Mouse (Mus musculus): ENCODE results near the gene Elavl1. TPM values are rescaled to one million over a fixed set of nuclear protein-coding genes. Genes with fewer than 3 reads are reported as not detected.

Gene Elavl1
- total RNA-seq, 2 experiments from 2014 or later = 74.1 to 77.4 TPM

DNA sequence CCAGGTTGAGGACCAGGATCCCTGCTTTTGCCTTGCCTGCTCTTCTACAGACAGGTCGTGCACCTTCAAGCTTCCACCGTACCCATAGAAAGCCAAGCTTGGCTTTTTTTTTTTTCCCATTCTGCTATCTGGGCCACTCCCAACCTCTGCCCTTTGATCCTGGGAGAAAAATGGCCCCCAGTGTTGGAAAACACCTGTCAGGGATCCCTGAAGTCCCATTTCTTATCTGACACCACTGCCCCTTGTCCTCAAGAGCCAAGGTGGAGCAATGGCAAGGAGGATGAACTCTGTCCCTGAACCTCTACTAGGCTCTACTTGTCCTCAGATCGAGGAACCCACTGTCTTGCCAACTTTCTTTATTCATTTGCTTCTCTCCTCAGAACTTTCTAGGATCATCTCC is 25.4 kb upstream of the Elavl1 start:
- no peak for TF ChIP-seq CTCF (IDR thresholded peaks at IDR 0.05)
- Histone ChIP-seq H3K27ac (no peak overlapping the region), H3K4me3 (no peak overlapping the region)
- intact Hi-C loops (cut with DNase I) = no loop called here
- no peak for DNase-seq (ENCODE audit: extremely low spot score in 1 of 2, low spot score in 2 of 2)

DNA sequence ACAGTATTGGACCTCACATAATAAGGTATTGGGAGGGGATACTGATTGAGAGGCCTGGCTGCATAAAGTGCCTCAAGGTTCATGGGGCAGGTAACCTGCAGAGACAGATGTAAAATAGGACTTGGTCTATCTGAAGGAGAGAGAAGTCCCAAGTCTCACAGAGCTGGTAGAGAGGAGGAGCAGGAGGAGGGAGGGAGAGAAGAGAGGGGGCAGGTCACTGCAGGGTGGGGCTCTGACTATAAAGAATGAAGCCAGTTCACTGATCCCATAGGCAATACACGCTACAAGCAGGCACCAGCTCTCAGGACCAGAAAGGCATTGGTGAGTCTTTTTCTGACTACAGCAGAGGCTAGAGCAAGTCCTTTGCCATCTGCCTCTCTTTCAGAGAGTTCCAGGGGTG is 24.1 kb upstream of the Elavl1 start:
- intact Hi-C loops (cut with DNase I) = no loop called here
- TF ChIP-seq CTCF (IDR thresholded peaks at IDR 0.05) = no peak

DNA sequence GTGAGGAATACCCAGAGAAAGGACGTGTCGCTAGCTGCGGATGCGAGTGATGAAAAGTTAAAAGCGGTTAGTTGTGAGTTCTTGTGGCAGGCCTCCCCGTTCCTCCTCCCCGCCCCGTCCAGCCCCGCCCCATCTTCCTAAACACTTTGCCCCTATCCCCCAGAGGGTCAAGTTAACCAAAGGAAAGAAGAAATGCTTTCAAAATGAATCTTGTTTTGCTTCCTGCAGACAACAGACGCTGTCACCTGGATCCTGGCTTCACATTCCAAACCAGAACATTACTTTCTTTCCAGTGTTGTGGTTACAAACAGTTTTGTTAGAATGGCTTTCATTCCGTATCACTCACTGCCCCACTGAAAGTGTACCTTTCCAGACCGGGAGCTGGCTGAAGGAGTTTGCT is 23.1 kb upstream of the Elavl1 start:
- no peak for TF ChIP-seq CTCF (IDR thresholded peaks at IDR 0.05)

More for the DNA sequence above, 24.1 kb upstream of the Elavl1 start:
- no peak overlapping the region for H3K27ac ChIP-seq
- no peak overlapping the region for H3K4me3 ChIP-seq
- DNase-seq (ENCODE audit: extremely low spot score in 1 of 2, low spot score in 2 of 2) = no peak

GRCm38 (mm10) chr8:4347661-4348060 is 22.4 kb upstream of the Elavl1 start:
- intact Hi-C loops (cut with DNase I) = no loop called here
- no peak overlapping the region for H3K27ac ChIP-seq
- no peak overlapping the region for H3K4me3 ChIP-seq
- no peak for TF ChIP-seq CTCF (IDR thresholded peaks at IDR 0.05)
- no peak for DNase-seq (ENCODE audit: extremely low spot score in 1 of 2, low spot score in 2 of 2)

More for the DNA sequence above, 23.1 kb upstream of the Elavl1 start:
- intact Hi-C loops (cut with DNase I) = no loop called here
- Histone ChIP-seq H3K4me3 (no peak overlapping the region), H3K27ac (no peak overlapping the region)
- DNase-seq (ENCODE audit: extremely low spot score in 1 of 2, low spot score in 2 of 2) = no peak

DNA sequence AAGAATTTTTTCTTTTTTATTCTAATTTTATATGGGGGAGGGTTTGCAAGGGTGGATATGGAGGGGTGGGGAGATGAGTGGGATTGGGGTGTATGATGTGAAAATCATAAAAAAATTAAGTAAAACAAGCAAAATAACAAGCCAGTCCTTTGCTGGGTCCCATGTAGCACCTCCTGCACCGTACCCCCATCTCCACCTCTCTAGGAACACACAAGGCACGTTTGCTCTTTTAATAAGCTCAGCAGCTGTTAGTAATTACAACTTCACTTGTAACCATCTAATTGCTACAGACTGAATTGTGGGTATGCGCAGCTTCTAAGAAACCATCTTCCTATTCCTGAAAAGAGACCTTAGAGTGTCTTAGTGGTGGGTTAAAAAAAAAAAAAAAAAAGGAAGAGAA is 15.0 kb upstream of the Elavl1 start:
- DNase-seq (ENCODE audit: extremely low spot score in 1 of 2, low spot score in 2 of 2) = no peak
- intact Hi-C loops (cut with DNase I) = no loop called here
- Histone ChIP-seq H3K27ac (no peak overlapping the region), H3K4me3 (no peak overlapping the region)
- no peak for TF ChIP-seq CTCF (IDR thresholded peaks at IDR 0.05)

DNA sequence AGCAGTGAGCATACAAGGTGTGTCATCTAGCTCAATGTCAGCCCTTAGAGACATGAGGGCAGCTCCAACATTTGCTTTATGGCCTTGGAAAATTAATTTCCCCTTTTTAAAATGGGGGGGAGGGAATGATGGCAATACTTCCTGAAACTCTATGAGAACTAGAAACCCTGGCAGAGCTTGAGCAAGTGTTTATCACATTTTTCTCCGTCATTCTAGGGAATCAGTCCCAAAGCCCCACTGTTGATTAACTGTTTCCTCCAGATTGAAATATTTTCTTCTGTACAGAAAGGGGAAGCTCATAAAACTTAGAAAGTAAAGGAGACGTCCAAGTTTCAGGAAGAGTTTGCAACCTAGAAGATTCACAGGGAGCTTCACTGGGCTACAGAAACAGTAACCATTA is 10.5 kb upstream of the Elavl1 start:
- Histone ChIP-seq H3K27ac (no peak overlapping the region), H3K4me3 (no peak overlapping the region)
- no peak for DNase-seq (ENCODE audit: extremely low spot score in 1 of 2, low spot score in 2 of 2)
- intact Hi-C loops (cut with DNase I) = no loop called here
- TF ChIP-seq CTCF (IDR thresholded peaks at IDR 0.05) = no peak

- TF ChIP-seq CTCF (IDR thresholded peaks at IDR 0.05) = no peak
- H3K4me3 ChIP-seq = no peak overlapping the region
- no peak overlapping the region for H3K27ac ChIP-seq
- DNase-seq (ENCODE audit: extremely low spot score in 1 of 2, low spot score in 2 of 2) = no peak
- intact Hi-C loops (cut with DNase I) = no loop called here
Observed at GRCm38 (mm10) chr8:4333966-4334365, 8.8 kb upstream of the Elavl1 start.

- TF ChIP-seq CTCF (IDR thresholded peaks at IDR 0.05) = no peak
- no peak for DNase-seq (ENCODE audit: extremely low spot score in 1 of 2, low spot score in 2 of 2)
- Histone ChIP-seq H3K4me3 (no peak overlapping the region), H3K27ac (no peak overlapping the region)
- intact Hi-C loops (cut with DNase I) = loop anchor here (10.0 kb wide), 1 partner anchor 166 kb away; the partner anchor contains the start of gene Cers4
Observed at GRCm38 (mm10) chr8:4329000-4329399, 3.8 kb upstream of the Elavl1 start.

GRCm38 (mm10) chr8:4325751-4326036 is 481 bp upstream of the Elavl1 start:
- peak overlapping the region; percentile 77 for H3K4me3 ChIP-seq
- H3K27ac ChIP-seq = peak overlapping the region; percentile 91; the same call in 1 of the 2 replicates
- intact Hi-C loops (cut with DNase I) = loop anchor here (10.0 kb wide), 1 partner anchor 169 kb away; the partner anchor contains the start of gene Cers4
- no peak for TF ChIP-seq CTCF (IDR thresholded peaks at IDR 0.05)
- no peak for DNase-seq (ENCODE audit: extremely low spot score in 1 of 2, low spot score in 2 of 2)

GRCm38 (mm10) chr8:4324525-4324924 is 688 bp downstream of the Elavl1 start:
- Histone ChIP-seq H3K27ac (peak overlapping the region; percentile 84), H3K4me3 (peak overlapping the region; percentile 77)
- TF ChIP-seq CTCF (IDR thresholded peaks at IDR 0.05) = no peak
- intact Hi-C loops (cut with DNase I) = loop anchor here (5.0 to 10.0 kb wide), 2 partner anchors 170 to 182 kb away; partner anchors contain the start of gene Cers4
- no peak for DNase-seq (ENCODE audit: extremely low spot score in 1 of 2, low spot score in 2 of 2)

DNA sequence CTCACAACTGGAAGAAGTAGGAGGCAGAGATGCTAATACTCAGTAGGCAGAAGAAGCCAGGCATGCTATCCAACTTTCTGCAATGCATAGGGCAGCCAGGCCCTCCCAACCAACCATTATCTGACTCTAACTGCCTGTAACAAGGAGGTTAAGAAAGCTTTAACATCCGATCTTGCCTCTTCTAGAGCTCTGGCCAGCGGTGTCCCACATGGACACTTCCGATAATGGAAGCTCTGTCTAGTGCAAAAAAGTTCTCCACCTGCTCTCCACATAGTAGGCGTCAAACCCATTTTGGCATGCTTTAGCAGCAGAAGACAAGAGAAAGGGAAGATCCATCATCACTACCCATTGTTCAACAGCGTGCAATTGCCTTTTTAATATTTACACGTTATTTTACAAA is 1.3 kb downstream of the Elavl1 start:
- intact Hi-C loops (cut with DNase I) = loop anchor here (1.0 to 10.0 kb wide), 3 partner anchors 71 to 182 kb away; partner anchors contain the start of genes Cers4 and Snapc2

DNA sequence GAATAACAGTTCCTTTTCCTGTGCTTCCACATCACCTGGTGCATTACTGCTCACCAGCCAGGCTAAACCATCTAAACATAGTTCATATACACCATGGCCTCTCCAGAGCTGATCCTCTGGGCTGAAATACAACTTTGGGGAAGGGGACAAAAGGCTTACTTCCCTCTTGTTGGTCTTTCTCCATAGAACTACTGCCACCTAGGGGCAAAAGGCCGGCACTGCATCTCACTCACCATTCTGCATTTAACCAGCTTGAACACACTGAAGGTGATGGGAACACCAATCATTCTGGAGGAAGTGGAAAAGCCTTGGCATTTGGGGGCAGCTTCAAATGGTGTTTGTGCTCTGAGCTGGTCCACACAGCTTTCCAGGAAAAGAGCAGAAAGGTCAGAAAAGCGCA is 2.7 kb downstream of the Elavl1 start:
- peak; percentile 94 for TF ChIP-seq CTCF (IDR thresholded peaks at IDR 0.05)
- no peak overlapping the region for H3K4me3 ChIP-seq
- DNase-seq (ENCODE audit: extremely low spot score in 1 of 2, low spot score in 2 of 2) = peak; percentile 77 to 82
- intact Hi-C loops (cut with DNase I) = loop anchor here (5.0 to 10.0 kb wide), 2 partner anchors 172 to 180 kb away; partner anchors contain the start of gene Cers4
- H3K27ac ChIP-seq = no peak overlapping the region

More for the DNA sequence above, 1.3 kb downstream of the Elavl1 start:
- TF ChIP-seq CTCF (IDR thresholded peaks at IDR 0.05) = no peak
- H3K4me3 ChIP-seq = peak overlapping the region; percentile 77
- DNase-seq (ENCODE audit: extremely low spot score in 1 of 2, low spot score in 2 of 2) = no peak
- no peak overlapping the region; the same call in 1 of the 2 replicates for H3K27ac ChIP-seq

GRCm38 (mm10) chr8:4321031-4321430 is 4.2 kb downstream of the Elavl1 start:
- no peak overlapping the region for H3K4me3 ChIP-seq
- no peak for DNase-seq (ENCODE audit: extremely low spot score in 1 of 2, low spot score in 2 of 2)
- H3K27ac ChIP-seq = no peak overlapping the region
- intact Hi-C loops (cut with DNase I) = loop anchor here (5.0 to 10.0 kb wide), 2 partner anchors 174 to 179 kb away; partner anchors contain the start of gene Cers4
- TF ChIP-seq CTCF (IDR thresholded peaks at IDR 0.05) = no peak

Data from left cerebral cortex, adult 2 months (tissue).